Mouse (Mus musculus) layer of hippocampus, postnatal 14 days (tissue): ENCODE results near the gene Ap2a1. TPM values are rescaled to one million over a fixed set of nuclear protein-coding genes. Genes with fewer than 3 reads are reported as not detected.

Source experiments
- DNase-seq, 2 experiments: peaks; one replicate each; pipeline ENCODE4 v3.0.0; 2021 to 2022; ENCODE audit warnings: low spot score in 2 of 2, mixed read lengths in 1 of 2
- total RNA-seq, 2 experiments: library from RNA; stranded (reverse); gene quantifications; 2 replicates each; pipeline ENCODE4 v1.2.3; 2021

Ap2a1 gene
- total RNA-seq, 2 experiments from 2014 or later = 310 to 327 TPM

GRCm38 (mm10) chr7:44851625-44852234 is 77.6 kb downstream of the Ap2a1 start:
- DNase-seq = no peak

DNA sequence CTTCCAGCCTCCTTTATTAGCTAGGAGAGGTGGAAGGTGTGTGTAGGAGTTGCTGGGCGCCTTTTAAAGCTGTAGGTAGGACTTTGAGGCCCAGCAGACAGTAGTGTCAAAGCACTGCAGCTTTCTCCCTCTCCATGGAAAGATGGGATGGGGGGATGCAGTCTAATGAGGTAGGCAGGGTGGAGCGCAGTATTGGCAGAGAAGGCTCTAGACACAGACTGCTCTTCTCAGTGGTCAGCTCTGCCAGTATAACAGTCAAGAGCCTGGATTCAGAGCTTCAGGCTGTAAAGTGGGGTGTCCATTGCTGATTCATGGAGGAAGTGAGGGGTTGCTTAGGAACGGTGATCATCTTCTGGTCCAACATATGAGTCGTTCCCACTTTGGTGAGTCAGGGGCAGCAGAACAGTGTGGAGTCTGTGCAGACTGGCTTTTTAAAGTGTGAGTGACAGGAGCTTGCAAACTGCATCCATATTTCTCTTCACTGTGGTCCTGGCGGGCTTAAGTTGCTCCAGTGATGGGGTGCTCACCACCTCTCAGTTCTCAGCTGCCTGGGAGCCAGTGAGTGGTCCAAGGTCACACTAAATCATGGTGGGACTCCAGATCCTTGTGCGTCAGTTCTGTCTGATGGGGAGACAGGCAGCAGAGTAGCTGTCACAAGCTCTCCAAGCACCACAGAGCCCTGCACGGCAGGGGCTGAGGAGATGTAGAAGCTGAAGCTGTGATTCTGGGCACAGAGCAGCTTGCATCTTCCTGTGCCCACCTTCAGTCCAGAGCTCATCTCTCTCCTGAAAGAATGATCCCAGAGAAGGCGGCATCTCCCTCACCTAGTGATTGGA is 78.3 kb downstream of the Ap2a1 start:
- no peak for DNase-seq

Other genes starting within 250 kb of the Ap2a1 start
- not detected for gene Izumo2, start 220.8 kb downstream of the Ap2a1 start, total RNA-seq
- 10 to 100 TPM; 31.8 to 33.4 TPM for gene Vrk3, start 181.1 kb downstream of the Ap2a1 start, total RNA-seq
- gene Zfp473, start 178.4 kb downstream of the Ap2a1 start, total RNA-seq = under 1 TPM; 0.24 to 0.25 TPM
- 10 to 100 TPM; 29.6 to 36.7 TPM for gene Nup62, start 113.4 kb downstream of the Ap2a1 start, total RNA-seq
- 1 to 10 TPM; 1.5 to 1.8 TPM for gene Il4i1, start 113.1 kb downstream of the Ap2a1 start, total RNA-seq
- 10 to 100 TPM; 27.3 to 28.4 TPM for gene Atf5, start 112.8 kb downstream of the Ap2a1 start, total RNA-seq
- gene Akt1s1, start 80.5 kb downstream of the Ap2a1 start, total RNA-seq = 10 to 100 TPM; 81.6 to 89.7 TPM
- gene Tbc1d17, start 80.4 kb downstream of the Ap2a1 start, total RNA-seq = 10 to 100 TPM; 46.2 to 54.2 TPM
- 10 to 100 TPM; 32.3 to 33.3 TPM for gene Pnkp, start 72.4 kb downstream of the Ap2a1 start, total RNA-seq
- gene Ptov1, start 59.7 kb downstream of the Ap2a1 start, total RNA-seq = 100 to 1,000 TPM; 272 to 295 TPM
- gene Med25, start 36.8 kb downstream of the Ap2a1 start, total RNA-seq = 100 to 1,000 TPM; 106 to 111 TPM
- gene Fuz, start 33.4 kb downstream of the Ap2a1 start, total RNA-seq = 10 to 100 TPM; 21.0 to 21.4 TPM
- under 1 TPM in 1 of 2 experiments, not detected in 1; 0.69 TPM for gene Tsks, start 13.7 kb upstream of the Ap2a1 start, total RNA-seq
- 100 to 1,000 TPM; 115 to 116 TPM for gene Cpt1c, start 45.4 kb upstream of the Ap2a1 start, total RNA-seq
- gene Prmt1, start 57.1 kb upstream of the Ap2a1 start, total RNA-seq = 100 to 1,000 TPM; 163 to 195 TPM
- gene Irf3, start 68.2 kb upstream of the Ap2a1 start, total RNA-seq = 10 to 100 TPM; 33.8 to 46.5 TPM
- gene Bcl2l12, start 69.2 kb upstream of the Ap2a1 start, total RNA-seq = 1 to 10 TPM; 2.0 to 3.9 TPM
- gene Scaf1, start 86.9 kb upstream of the Ap2a1 start, total RNA-seq = 100 to 1,000 TPM; 153 to 158 TPM
- 10 to 100 TPM; 12.1 to 16.2 TPM for gene Rras, start 88.5 kb upstream of the Ap2a1 start, total RNA-seq
- 10 to 100 TPM; 67.3 to 67.9 TPM for gene Prr12, start 123.4 kb upstream of the Ap2a1 start, total RNA-seq
- gene Nosip, start 132.9 kb upstream of the Ap2a1 start, total RNA-seq = 10 to 100 TPM; 49.2 to 55.4 TPM
- 1 to 10 TPM; 5.3 to 7.4 TPM for gene Prrg2, start 133.2 kb upstream of the Ap2a1 start, total RNA-seq
- 10 to 100 TPM; 10.3 to 13.8 TPM for gene Rcn3, start 162.7 kb upstream of the Ap2a1 start, total RNA-seq
- 10 to 100 TPM; 17.1 to 20.9 TPM for gene Fcgrt, start 174.4 kb upstream of the Ap2a1 start, total RNA-seq
- gene Rps11, start 194.9 kb upstream of the Ap2a1 start, total RNA-seq = 100 to 1,000 TPM; 427 to 461 TPM
- gene Rpl13a, start 199.3 kb upstream of the Ap2a1 start, total RNA-seq = 100 to 1,000 TPM; 736 to 824 TPM
- gene Gm45713, start 206.7 kb upstream of the Ap2a1 start, total RNA-seq = under 1 TPM in 1 of 2 experiments, not detected in 1; 0.39 TPM
- gene Flt3l, start 206.9 kb upstream of the Ap2a1 start, total RNA-seq = 1 to 10 TPM; 4.5 to 5.8 TPM
- 10 to 100 TPM; 46.1 to 46.5 TPM for gene Pih1d1, start 224.8 kb upstream of the Ap2a1 start, total RNA-seq
- 10 to 100 TPM; 14.0 to 15.9 TPM for gene Aldh16a1, start 225.1 kb upstream of the Ap2a1 start, total RNA-seq
- gene Slc17a7, start 234.5 kb upstream of the Ap2a1 start, total RNA-seq = 1,000 to 10,000 TPM; 1,582 to 1,636 TPM